In genomic region chr11:101419610-101420009, GRCm38 (mm10) we compare ENCODE assay signal across 1 mouse cellular context.
TF ChIP-seq lines count a peak whose summit lies in the region.

No protein-coding gene starts in this region.

TF ChIP-seq in MEL, 35 proteins besides CTCF, POLR2A, EP300 and RAD21:
- TF ChIP-seq ETS1 (IDR thresholded peaks at IDR 0.05; ENCODE audit: low read depth, low read length) (no peak), ZMIZ1 (IDR thresholded peaks at IDR 0.05; ENCODE audit: low read depth, low read length) (no peak), USF2 (IDR thresholded peaks at IDR 0.05; ENCODE audit: borderline replicate concordance in 1 of 2, insufficient read depth in 1 of 2, low read depth in 1 of 2, low read length in 2 of 2) (no peak), SMC3 (IDR thresholded peaks at IDR 0.05; ENCODE audit: low read depth, low read length) (peak; percentile 41)
TF ChIP-seq in MEL: peak in this region for 1.
